9 mouse cellular contexts compared by ENCODE assay signal in genomic region chr2:163202884-163203634, GRCm38 (mm10). TPM values are rescaled to one million over a fixed set of nuclear protein-coding genes. Genes with fewer than 3 reads are reported as not detected.
DNase-seq lines count a peak whose midpoint lies in the region; ATAC-seq lines count a peak whose summit lies in the region.
"Had no signal": no experiment of that assay in that cellular context is flagged by ENCODE, and none has a peak within 500 bp of the region (broad histone marks: within the 10 kb centered on the region; RNA-seq: fewer than 3 reads in every experiment).

Tox2 (plus strand) TSS chr2:163203125.

- H3K4me2 ChIP-seq in intestine, embryonic 15.5 days (replicated peaks), result peak within 1 kb of the TSS; percentile 98

- no peaks in the 10 kb centered on the region for H3K79me2 ChIP-seq in macrophage (ENCODE audit: inconsistent target)

- H3K9me3 ChIP-seq in intestine, embryonic 15.5 days, result no peaks in the 10 kb centered on the region

- H3K27ac ChIP-seq in intestine, embryonic 15.5 days, result peak within 1 kb of the TSS; percentile 46; the same call in 1 of the 2 replicates
- no peak within 1 kb of the TSS for H3K27ac ChIP-seq in macrophage

- ATAC-seq in granulocyte monocyte progenitor cell, adult 5-6 weeks (replicated peaks; ENCODE audit: poor library complexity, severe bottlenecking), result peak; percentile 73
- peak; percentile 93 for ATAC-seq in intestine, embryonic 15.5 days

- 2% methylated on average over 79 of the region's 79 CpGs for WGBS in intestine, embryonic 15.5 days
- under 1% methylated on average over 56 of the region's 79 CpGs for WGBS in macrophage (ENCODE audit: missing documents)

- no peaks in the 10 kb centered on the region for H3K36me3 ChIP-seq in intestine, embryonic 15.5 days
- no peaks in the 10 kb centered on the region for H3K36me3 ChIP-seq in macrophage (ENCODE audit: inconsistent target)

- intact Hi-C loops in left cerebral cortex, postnatal 10 days (cut with DNase I), result loop anchor here (10.0 kb wide), 1 partner anchor 112 kb away; no protein-coding TSS in a partner anchor

- peaks cover 35% of the 10 kb centered on the region for H3K27me3 ChIP-seq in intestine, embryonic 15.5 days (replicated peaks)

- peaks cover 18% of the 10 kb centered on the region for H3K4me1 ChIP-seq in intestine, embryonic 15.5 days (replicated peaks)

- peak within 1 kb of the TSS; percentile 58 for H3K9ac ChIP-seq in intestine, embryonic 15.5 days

- DNase-seq in T-cell, adult 2 months (ENCODE audit: low spot score), result peak; percentile 78
- DNase-seq in c-Kit-positive CD71-positive TER-119-negative erythroid progenitor cells, embryonic 14.5 days (ENCODE audit: low read depth), result peak; percentile 34
- DNase-seq in left cerebral cortex, postnatal 10 days (ENCODE audit: extremely low spot score in 1 of 2, low spot score in 2 of 2), result peak; percentile 54 to 72
- peak; percentile 80 to 84 for DNase-seq in right cerebral cortex, postnatal 36 days (ENCODE audit: low spot score in 2 of 2)
- DNase-seq in cerebellum, adult 18-20 months, result no peak

- H3K4me3 ChIP-seq in intestine, embryonic 15.5 days (replicated peaks), result peak within 1 kb of the TSS; percentile 56
- peak within 1 kb of the TSS; percentile 46 for H3K4me3 ChIP-seq in macrophage (ENCODE audit: inconsistent target)

RNA-seq across cellular contexts. Expression of gene Tox2, which starts in this region (rescaled TPM):
- not detected in 2 replicates for total RNA-seq in granulocyte monocyte progenitor cell, adult 5-6 weeks (2014; fragmentation: Nextera tagmentation)
- total RNA-seq in granulocyte monocyte progenitor cell, adult 5-6 weeks (2017), result not detected in 2 replicates
- 5.0 and 6.1 TPM in 2 replicates for polyA plus RNA-seq in intestine, embryonic 15.5 days (2015; fragmentation: Nextera tagmentation; extraction: Ambion mirVana)
- total RNA-seq in left cerebral cortex, postnatal 10 days (2021), result 10 to 100 TPM; 23.9 to 26.4 TPM
- 10 to 100 TPM in 1 of 26 experiments, 1 to 10 TPM in 13, under 1 TPM in 10, not detected in 2; 0.27 to 10.1 (median 1.9) TPM for total RNA-seq in macrophage (2018; cell fraction: chromatin; rRNA removed)
- 10 to 100 TPM in 12 of 26 experiments, 1 to 10 TPM in 7, under 1 TPM in 7; 0.48 to 16.7 (median 5.1) TPM for total RNA-seq in macrophage (2018; cell fraction: cytosol; rRNA removed)
- total RNA-seq in macrophage (2018; cell fraction: nucleus; rRNA removed), result 10 to 100 TPM in 2 of 26 experiments, 1 to 10 TPM in 14, under 1 TPM in 10; 0.17 to 24.0 (median 2.1) TPM
- polyA plus RNA-seq in macrophage (2018), result 3.5 to 13.8 TPM (median 11.2 TPM) in 3 replicates
- total RNA-seq: neutrophil, adult 5-6 weeks had no signal

Comparison
In these comparisons a context has a peak if more than half of its experiments do, and no peak if none do; other contexts are left out.
1. RNA of gene Tox2 (total RNA-seq): 23.9 to 26.4 TPM in left cerebral cortex, postnatal 10 days; not detected in granulocyte monocyte progenitor cell, adult 5-6 weeks; every median in the first group is over 10 times any median in the second.
2. Peak in ATAC-seq in granulocyte monocyte progenitor cell, adult 5-6 weeks; RNA of the gene not detected or under 1 TPM.
3. DNase-seq: peak in T-cell, adult 2 months (single experiment), c-Kit-positive CD71-positive TER-119-negative erythroid progenitor cells, embryonic 14.5 days (single experiment), left cerebral cortex, postnatal 10 days (2 of 2) and right cerebral cortex, postnatal 36 days (2 of 2); none in cerebellum, adult 18-20 months (0 of 2).